Mouse (Mus musculus): Measurements from ENCODE around the gene Mlst8. TPM values are rescaled to one million over a fixed set of nuclear protein-coding genes. Genes with fewer than 3 reads are reported as not detected.
A peak's percentile ranks its signal among the peaks of the same experiment; 100 is the strongest.
"Not testable (repeated sequence)": the region's sequence is repeated elsewhere in the genome, so short reads cannot be mapped to it uniquely, and the experiment has no call there.

Mlst8 gene
- polyA plus RNA-seq, 1 experiment from 2014 or later: 13.4 TPM

DNA sequence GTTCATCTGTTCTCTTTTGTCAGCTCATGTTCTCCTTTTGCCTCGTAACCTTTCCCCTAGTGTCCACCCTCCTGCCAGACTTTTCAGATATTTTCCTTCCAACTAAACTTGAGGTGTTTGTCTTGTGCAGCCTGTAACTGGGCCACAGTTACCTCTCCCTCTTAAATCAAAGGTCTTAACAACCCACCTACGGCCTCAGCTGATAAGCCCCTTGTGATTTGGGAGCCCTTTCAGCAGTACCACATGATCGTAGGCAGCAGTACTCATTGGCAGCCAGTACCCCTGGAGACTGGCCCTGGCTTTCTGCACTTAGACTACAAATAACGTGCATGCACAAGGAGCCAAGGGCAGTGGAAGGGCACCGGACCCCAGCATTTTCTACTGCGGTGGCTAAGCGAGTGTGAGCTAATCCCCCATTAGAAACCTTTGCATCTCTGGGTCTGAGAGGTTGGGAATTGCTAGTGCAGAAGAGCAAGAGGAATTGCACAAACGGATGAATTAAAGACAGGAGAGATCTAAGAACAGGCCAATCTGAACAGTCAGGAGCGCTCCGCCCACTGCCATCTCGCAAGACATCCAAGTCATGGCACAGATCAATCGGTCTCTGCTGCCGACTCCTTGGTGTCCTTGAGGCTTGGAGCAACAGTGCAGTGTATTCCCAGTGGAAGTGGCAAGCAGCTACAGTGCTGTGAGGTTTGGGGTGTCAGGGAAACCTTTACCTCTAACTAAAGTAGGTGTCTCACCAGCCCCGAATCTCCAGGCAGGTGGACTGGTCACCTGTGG lies 49.5 kb downstream of the Mlst8 start:
- Histone ChIP-seq H3K27me3 (ENCODE audit: control insufficient read depth, insufficient read depth, low read length) (no peaks in the 10 kb centered on the region), H3K4me3 (ENCODE audit: low read depth, low read length) (no peak overlapping the region), H3K27ac (replicated peaks) (peak overlapping the region; percentile 77), H3K9ac (ENCODE audit: low read length) (peak overlapping the region; percentile 27; the same call in 1 of the 2 replicates), H3K9me3 (ENCODE audit: control insufficient read depth, low read length) (no peaks in the 10 kb centered on the region), H3K4me1 (replicated peaks; ENCODE audit: control insufficient read depth, insufficient read depth) (no peaks in the 10 kb centered on the region; the same call in 1 of the 2 replicates), H3K4me2 (replicated peaks; ENCODE audit: low read depth) (peak overlapping the region; percentile 17; the same call in 1 of the 2 replicates), H3K36me3 (ENCODE audit: control insufficient read depth, insufficient read depth, low read length) (peaks cover 5% of the 10 kb centered on the region)
- ATAC-seq (ENCODE audit: low FRiP score, low TSS enrichment) (peak; percentile 65), DNase-seq (ENCODE audit: low spot score) (peak; percentile 70)
- TF ChIP-seq EP300 (optimal IDR thresholded peaks at IDR 0.05) (no peak), CTCF (IDR thresholded peaks at IDR 0.05; ENCODE audit: low read depth) (no peak)
- WGBS: 70% methylated on average over 14 of the region's 14 CpGs

DNA sequence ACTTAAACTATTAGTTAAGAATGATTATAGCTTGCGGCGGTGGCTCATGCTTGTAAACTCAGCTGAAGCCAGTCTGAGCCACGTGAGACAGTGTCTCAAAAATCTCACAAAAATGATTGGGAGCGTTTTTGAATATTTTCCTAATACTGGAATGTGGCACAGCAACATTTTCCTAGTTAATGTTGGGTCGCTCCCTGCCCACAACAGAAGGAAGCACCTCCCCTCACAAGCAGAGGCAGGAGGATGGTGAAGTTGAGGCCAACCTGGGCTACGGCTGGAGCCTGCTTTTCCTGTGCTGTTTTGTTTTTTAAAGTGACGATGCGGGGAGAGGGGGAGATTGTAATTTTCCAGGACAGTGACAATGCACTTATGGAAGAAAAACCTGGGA lies 51.7 kb downstream of the Mlst8 start:
- H3K4me2 ChIP-seq (replicated peaks; ENCODE audit: low read depth): peak overlapping the region; percentile 66
- under 1% methylated on average over 8 of the region's 8 CpGs for WGBS
- H3K9me3 ChIP-seq (ENCODE audit: control insufficient read depth, low read length): no peaks in the 10 kb centered on the region
- H3K27me3 ChIP-seq (ENCODE audit: control insufficient read depth, insufficient read depth, low read length): no peaks in the 10 kb centered on the region
- DNase-seq (ENCODE audit: low spot score) (peak; percentile 31), ATAC-seq (ENCODE audit: low FRiP score, low TSS enrichment) (no peak)
- peak overlapping the region; percentile 98 for H3K27ac ChIP-seq (replicated peaks)
- H3K4me3 ChIP-seq (ENCODE audit: low read depth, low read length): peak overlapping the region; percentile 66
- H3K9ac ChIP-seq (ENCODE audit: low read length): peak overlapping the region; percentile 90
- TF ChIP-seq CTCF (IDR thresholded peaks at IDR 0.05; ENCODE audit: low read depth): no peak
- TF ChIP-seq EP300 (optimal IDR thresholded peaks at IDR 0.05): no peak
- H3K4me1 ChIP-seq (replicated peaks; ENCODE audit: control insufficient read depth, insufficient read depth): no peaks in the 10 kb centered on the region; the same call in 1 of the 2 replicates
- H3K36me3 ChIP-seq (ENCODE audit: control insufficient read depth, insufficient read depth, low read length): peaks cover 17% of the 10 kb centered on the region

DNA sequence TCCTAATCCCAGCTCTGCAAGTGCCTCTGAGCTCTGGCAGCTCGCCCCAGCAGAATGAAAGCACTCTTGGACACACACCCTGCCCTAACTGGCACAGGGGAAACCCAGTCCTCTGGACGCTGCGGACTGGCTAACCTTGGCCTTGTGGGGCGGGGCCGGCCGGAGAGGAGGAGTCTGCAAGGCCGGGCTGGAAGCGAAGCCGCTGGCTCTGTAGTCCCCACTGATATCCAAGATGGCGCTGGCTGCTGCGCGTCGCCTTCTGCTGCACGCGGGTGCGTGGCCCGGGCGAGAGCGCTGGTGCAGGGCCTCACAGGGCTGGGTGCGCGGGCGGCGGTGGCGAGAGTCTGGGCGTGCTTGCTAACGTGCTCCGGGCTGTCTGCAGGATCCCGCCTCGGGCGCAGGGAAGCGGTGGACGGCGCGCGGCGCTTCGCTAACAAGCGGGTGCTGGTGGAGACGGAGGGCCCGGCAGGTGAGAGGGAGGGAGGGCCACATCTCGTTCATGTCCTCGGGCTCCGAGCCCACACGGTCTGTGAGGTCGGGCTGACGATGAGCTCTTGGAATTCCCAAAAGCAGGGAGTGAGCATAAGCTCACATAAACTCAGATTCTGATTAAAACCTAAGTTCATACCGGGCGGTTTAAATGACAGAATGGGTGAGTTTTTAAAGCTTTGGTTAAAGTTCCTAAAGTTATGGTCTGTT lies 52.3 kb downstream of the Mlst8 start, which contains the start of gene Eci1:
Gene Eci1 (plus strand): TSS at position 171 of the 699 bp plus-strand sequence.
- TF ChIP-seq CTCF (IDR thresholded peaks at IDR 0.05; ENCODE audit: low read depth): no peak
- TF ChIP-seq EP300 (optimal IDR thresholded peaks at IDR 0.05): no peak
- 0% methylated on average over 43 of the region's 48 CpGs for WGBS
- peaks cover 22% of the 10 kb centered on the region for H3K36me3 ChIP-seq (ENCODE audit: control insufficient read depth, insufficient read depth, low read length)
- H3K4me1 ChIP-seq (replicated peaks; ENCODE audit: control insufficient read depth, insufficient read depth): no peaks in the 10 kb centered on the region; the same call in 1 of the 2 replicates
- DNase-seq (ENCODE audit: low spot score): peak; percentile 98
- peak within 1 kb of the TSS; percentile 66 for H3K4me2 ChIP-seq (replicated peaks; ENCODE audit: low read depth)
- peak within 1 kb of the TSS; percentile 90 for H3K9ac ChIP-seq (ENCODE audit: low read length)
- peak; percentile 97 for ATAC-seq (ENCODE audit: low FRiP score, low TSS enrichment)
- no peaks in the 10 kb centered on the region for H3K9me3 ChIP-seq (ENCODE audit: control insufficient read depth, low read length)
- no peaks in the 10 kb centered on the region for H3K27me3 ChIP-seq (ENCODE audit: control insufficient read depth, insufficient read depth, low read length)
- peak within 1 kb of the TSS; percentile 98 for H3K27ac ChIP-seq (replicated peaks)
- peak within 1 kb of the TSS; percentile 66 for H3K4me3 ChIP-seq (ENCODE audit: low read depth, low read length)

DNA sequence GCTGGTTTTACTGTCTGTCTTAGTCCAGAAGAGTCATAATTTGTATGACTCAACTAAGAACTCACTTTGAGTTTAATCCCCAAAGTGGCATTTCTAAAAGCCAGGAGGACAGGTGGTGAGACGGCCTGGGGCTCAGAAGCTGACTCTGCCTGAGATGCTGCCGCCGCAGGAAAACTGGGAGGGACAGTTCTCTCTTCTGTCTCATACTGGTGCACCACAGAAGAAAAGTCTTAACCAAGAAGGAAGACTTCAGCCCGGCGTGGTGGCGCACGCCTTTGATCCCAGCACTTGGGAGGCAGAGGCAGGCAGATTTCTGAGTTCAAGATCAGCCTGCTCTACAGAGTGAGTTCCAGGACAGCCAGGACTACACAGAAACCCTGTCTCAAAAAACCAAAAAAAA lies 53.0 kb downstream of the Mlst8 start:
- ATAC-seq (ENCODE audit: low FRiP score, low TSS enrichment): no peak
- no peaks in the 10 kb centered on the region for H3K9me3 ChIP-seq (ENCODE audit: control insufficient read depth, low read length)
- H3K4me2 ChIP-seq (replicated peaks; ENCODE audit: low read depth): no peak overlapping the region
- WGBS: 80% methylated on average over 7 of the region's 7 CpGs
- H3K27ac ChIP-seq (replicated peaks): peak overlapping the region; percentile 58; the same call in 1 of the 2 replicates
- TF ChIP-seq EP300 (optimal IDR thresholded peaks at IDR 0.05) (no peak), CTCF (IDR thresholded peaks at IDR 0.05; ENCODE audit: low read depth) (no peak)
- no peak overlapping the region for H3K4me3 ChIP-seq (ENCODE audit: low read depth, low read length)
- DNase-seq (ENCODE audit: low spot score): no peak
- peaks cover 23% of the 10 kb centered on the region for H3K36me3 ChIP-seq (ENCODE audit: control insufficient read depth, insufficient read depth, low read length)
- no peak overlapping the region for H3K9ac ChIP-seq (ENCODE audit: low read length)
- no peaks in the 10 kb centered on the region for H3K27me3 ChIP-seq (ENCODE audit: control insufficient read depth, insufficient read depth, low read length)
- no peaks in the 10 kb centered on the region; the same call in 1 of the 2 replicates for H3K4me1 ChIP-seq (replicated peaks; ENCODE audit: control insufficient read depth, insufficient read depth)

DNA sequence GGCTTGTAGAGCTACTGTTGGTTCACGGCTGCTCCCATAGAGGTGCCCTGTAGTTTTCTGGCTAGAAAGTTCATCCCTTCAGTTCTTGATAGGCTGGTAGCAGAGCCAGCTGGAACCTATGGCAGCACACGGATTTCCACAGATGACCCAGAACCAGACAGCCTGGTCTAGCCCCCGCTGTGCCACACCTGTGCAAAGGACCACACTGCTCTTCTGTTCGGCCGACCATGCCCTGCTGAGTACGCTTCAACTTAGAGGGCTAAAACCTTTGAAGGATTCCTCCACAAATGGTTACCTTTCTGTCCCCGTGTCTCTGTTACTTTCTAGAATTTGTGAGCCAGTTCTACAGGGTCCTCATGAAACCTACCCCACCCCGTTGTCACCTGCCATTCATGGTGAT lies 53.6 kb downstream of the Mlst8 start:
- not testable (repeated sequence) for H3K27ac ChIP-seq (replicated peaks); H3K4me2 ChIP-seq (replicated peaks; ENCODE audit: low read depth); H3K9ac ChIP-seq (ENCODE audit: low read length); H3K27me3 ChIP-seq (ENCODE audit: control insufficient read depth, insufficient read depth, low read length); H3K4me3 ChIP-seq (ENCODE audit: low read depth, low read length); H3K9me3 ChIP-seq (ENCODE audit: control insufficient read depth, low read length); H3K4me1 ChIP-seq (replicated peaks; ENCODE audit: control insufficient read depth, insufficient read depth); ATAC-seq (ENCODE audit: low FRiP score, low TSS enrichment); DNase-seq (ENCODE audit: low spot score)
- 93% methylated on average over 4 of the region's 8 CpGs for WGBS
- peaks cover 25% of the 10 kb centered on the region for H3K36me3 ChIP-seq (ENCODE audit: control insufficient read depth, insufficient read depth, low read length)
